Mouse (Mus musculus) naive thymus-derived CD4-positive, alpha-beta T cell, adult 2 months (primary cell): ENCODE results near the gene Gbp8.

Source experiments
- DNase-seq: peaks from one replicate; pipeline ENCODE4 v3.0.0-alpha.2; 2011; ENCODE audit warnings: low read depth

Gene Gbp8

GRCm38 (mm10) chr5:105055279-105055678 lies 84.1 kb downstream of the Gbp8 start:
- DNase-seq: no peak

- peak; percentile 81 for DNase-seq
Measured at GRCm38 (mm10) chr5:105053471-105054169, 85.7 kb downstream of the Gbp8 start.

GRCm38 (mm10) chr5:105032362-105032761 lies 107.0 kb downstream of the Gbp8 start:
- no peak for DNase-seq

- no peak for DNase-seq
Measured at GRCm38 (mm10) chr5:105012551-105012950, 126.8 kb downstream of the Gbp8 start.

GRCm38 (mm10) chr5:105011570-105011969 lies 127.8 kb downstream of the Gbp8 start:
- no peak for DNase-seq

GRCm38 (mm10) chr5:105010376-105010775 lies 129.0 kb downstream of the Gbp8 start:
- DNase-seq: peak; percentile 54

- no peak for DNase-seq
Measured at GRCm38 (mm10) chr5:104989411-104989810, 149.9 kb downstream of the Gbp8 start.

GRCm38 (mm10) chr5:104988000-104988399 lies 151.3 kb downstream of the Gbp8 start:
- no peak for DNase-seq

- DNase-seq: peak; percentile 87
Measured at GRCm38 (mm10) chr5:104986706-104987105, 152.6 kb downstream of the Gbp8 start.

GRCm38 (mm10) chr5:104982535-104982934 lies 156.8 kb downstream of the Gbp8 start, which contains the start of gene Abcg3:
Gene Abcg3 (minus strand): TSS chr5:104982718.
- peak; percentile 62 for DNase-seq

GRCm38 (mm10) chr5:104979040-104979513 lies 160.3 kb downstream of the Gbp8 start:
- no peak for DNase-seq
